Mouse (Mus musculus): Measurements from ENCODE around the gene Ccnk. TPM values are rescaled to one million over a fixed set of nuclear protein-coding genes. Genes with fewer than 3 reads are reported as not detected.

Ccnk gene
- polyA plus RNA-seq, 1 experiment from 2014 or later: 7.7 TPM

DNA sequence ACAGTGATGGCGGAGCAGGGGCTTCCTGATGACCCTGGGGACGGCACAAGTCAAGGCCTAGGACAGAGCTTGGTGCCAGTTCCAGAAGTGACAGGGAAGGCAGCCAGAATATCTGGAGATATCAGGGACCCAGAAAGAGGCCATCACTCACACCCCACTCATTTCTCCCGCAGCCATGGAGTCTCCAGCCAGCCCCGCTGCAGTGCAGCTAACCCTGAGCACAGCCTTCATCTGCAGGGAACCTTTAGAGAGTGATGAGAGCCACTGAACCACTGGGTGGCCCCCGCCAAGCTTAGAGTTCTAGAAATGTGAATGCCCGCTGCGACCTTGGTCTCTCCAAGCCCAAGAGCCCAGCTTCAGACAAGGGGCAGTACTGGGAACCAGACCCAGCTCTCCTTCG lies 69.6 kb downstream of the Ccnk start:
- Histone ChIP-seq H3K9ac (ENCODE audit: low read length) (no peak overlapping the region), H3K27me3 (ENCODE audit: control insufficient read depth, insufficient read depth, low read length) (no peaks in the 10 kb centered on the region; the same call in 1 of the 2 replicates), H3K4me1 (ENCODE audit: control insufficient read depth, insufficient read depth, low read length) (peaks cover 26% of the 10 kb centered on the region), H3K9me3 (ENCODE audit: control insufficient read depth, low read length) (no peaks in the 10 kb centered on the region), H3K4me3 (ENCODE audit: low read depth, low read length) (no peak overlapping the region), H3K27ac (replicated peaks; ENCODE audit: low read depth, low read length) (no peak overlapping the region), H3K4me2 (ENCODE audit: low read depth, severe bottlenecking) (no peak overlapping the region), H3K36me3 (ENCODE audit: control insufficient read depth, insufficient read depth, low read length) (no peaks in the 10 kb centered on the region)
- ATAC-seq (ENCODE audit: insufficient number of reproducible peaks, low FRiP score, low TSS enrichment, low read depth) (no peak), DNase-seq (ENCODE audit: low spot score) (no peak)
- WGBS: 96% methylated on average over 8 of the region's 8 CpGs

DNA sequence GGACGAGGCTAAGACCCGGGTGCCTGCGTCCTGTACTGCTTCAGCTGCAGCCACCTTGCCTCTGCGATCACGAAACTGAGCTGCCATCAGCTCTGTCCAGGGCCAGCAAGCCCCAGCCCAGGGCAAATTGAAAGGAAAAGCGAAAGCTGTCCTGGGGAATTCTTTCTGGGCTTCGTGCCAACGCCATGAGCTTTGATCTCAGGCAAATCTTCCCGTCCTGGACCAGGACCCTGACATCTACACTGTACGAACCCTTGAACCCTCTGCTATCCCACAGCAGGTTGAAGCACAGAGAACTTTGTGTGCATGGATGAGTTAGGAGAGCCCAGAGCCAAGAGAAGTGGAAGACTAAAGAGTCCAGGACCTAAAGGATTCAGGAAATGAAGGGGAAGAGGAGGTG lies 70.1 kb downstream of the Ccnk start:
- Histone ChIP-seq H3K27ac (replicated peaks; ENCODE audit: low read depth, low read length) (no peak overlapping the region), H3K4me3 (ENCODE audit: low read depth, low read length) (no peak overlapping the region), H3K27me3 (ENCODE audit: control insufficient read depth, insufficient read depth, low read length) (no peaks in the 10 kb centered on the region), H3K4me1 (ENCODE audit: control insufficient read depth, insufficient read depth, low read length) (peaks cover 25% of the 10 kb centered on the region), H3K4me2 (ENCODE audit: low read depth, severe bottlenecking) (no peak overlapping the region), H3K9me3 (ENCODE audit: control insufficient read depth, low read length) (no peaks in the 10 kb centered on the region), H3K9ac (ENCODE audit: low read length) (no peak overlapping the region), H3K36me3 (ENCODE audit: control insufficient read depth, insufficient read depth, low read length) (no peaks in the 10 kb centered on the region)
- 89% methylated on average over 10 of the region's 10 CpGs for WGBS
- DNase-seq (ENCODE audit: low spot score) (no peak), ATAC-seq (ENCODE audit: insufficient number of reproducible peaks, low FRiP score, low TSS enrichment, low read depth) (no peak)

DNA sequence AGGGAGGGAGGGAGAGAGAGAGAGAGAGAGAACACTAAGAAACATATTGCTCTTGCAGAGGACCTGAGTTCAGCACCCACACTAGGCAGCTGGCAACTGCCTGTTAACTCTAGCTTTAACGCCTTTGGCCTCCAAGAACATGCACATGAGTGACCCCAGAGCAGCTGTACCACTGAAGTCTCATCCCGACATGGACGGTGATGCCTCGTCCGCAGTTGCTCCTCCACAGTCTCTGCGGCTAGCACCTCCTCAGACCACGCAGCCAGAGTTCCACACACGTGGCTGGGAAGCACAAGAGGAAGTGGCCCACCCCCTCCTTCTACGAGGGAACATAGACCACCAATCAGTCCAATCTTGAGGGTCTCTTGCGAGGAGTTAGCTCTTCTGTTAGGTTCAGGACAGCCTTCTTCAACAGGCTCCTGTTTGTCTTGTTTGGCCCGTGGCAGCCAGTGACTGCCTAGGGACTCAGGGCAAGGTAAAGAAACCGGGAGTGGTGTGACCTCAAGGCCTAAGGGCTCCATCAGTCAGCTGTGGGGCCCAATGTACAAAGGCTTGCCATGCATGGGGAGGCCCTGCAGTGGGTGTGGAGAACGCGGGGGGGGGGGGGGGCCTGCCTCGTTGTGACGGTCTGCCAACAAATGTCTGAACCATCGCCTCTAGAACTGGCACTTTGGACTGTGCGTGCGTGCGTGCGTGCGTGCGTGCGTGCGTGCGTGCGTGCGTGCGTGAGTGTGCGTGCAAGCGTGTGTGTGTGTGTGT lies 71.8 kb downstream of the Ccnk start:
- Histone ChIP-seq H3K36me3 (ENCODE audit: control insufficient read depth, insufficient read depth, low read length) (no peaks in the 10 kb centered on the region), H3K27me3 (ENCODE audit: control insufficient read depth, insufficient read depth, low read length) (no peaks in the 10 kb centered on the region), H3K4me1 (ENCODE audit: control insufficient read depth, insufficient read depth, low read length) (peaks cover 15% of the 10 kb centered on the region), H3K9me3 (ENCODE audit: control insufficient read depth, low read length) (no peaks in the 10 kb centered on the region), H3K4me2 (ENCODE audit: low read depth, severe bottlenecking) (no peak overlapping the region), H3K27ac (replicated peaks; ENCODE audit: low read depth, low read length) (no peak overlapping the region), H3K9ac (ENCODE audit: low read length) (no peak overlapping the region), H3K4me3 (ENCODE audit: low read depth, low read length) (no peak overlapping the region)
- DNase-seq (ENCODE audit: low spot score) (no peak), ATAC-seq (ENCODE audit: insufficient number of reproducible peaks, low FRiP score, low TSS enrichment, low read depth) (no peak)
- WGBS: 89% methylated on average over 31 of the region's 31 CpGs

DNA sequence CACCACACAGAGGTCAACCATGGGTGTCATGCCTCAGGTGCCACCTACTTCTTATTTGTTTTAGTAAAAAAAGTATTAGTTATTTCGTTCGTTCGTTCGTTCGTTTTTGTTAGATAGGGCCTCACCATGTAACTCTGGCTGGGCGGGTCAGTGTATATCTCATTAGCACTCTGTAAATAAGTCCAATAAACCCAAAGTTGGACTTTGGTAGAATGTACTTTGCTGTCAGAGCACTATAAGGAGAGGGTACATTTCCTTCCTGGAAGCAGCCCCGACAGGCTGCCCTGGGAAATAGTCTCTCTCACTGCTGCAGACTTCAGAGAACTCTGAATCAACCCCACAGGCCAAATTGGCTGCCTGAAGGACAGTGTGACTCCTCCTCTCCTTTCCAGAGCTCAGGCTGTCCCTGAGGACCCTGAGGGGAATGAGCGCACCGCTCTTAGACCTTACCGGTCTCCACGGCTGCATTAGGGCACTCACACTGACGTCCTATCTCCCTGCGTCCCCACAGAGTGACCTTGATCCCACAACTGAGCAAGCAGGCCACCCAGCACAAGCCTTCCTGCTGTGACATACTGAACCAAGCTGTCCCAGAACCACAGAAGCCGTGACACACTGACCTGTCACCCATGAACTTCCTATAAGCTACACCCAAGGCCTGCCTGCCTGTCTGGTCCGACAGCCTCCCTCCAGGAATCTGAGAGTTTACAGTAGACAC lies 72.6 kb downstream of the Ccnk start:
- Histone ChIP-seq H3K9me3 (ENCODE audit: control insufficient read depth, low read length) (no peaks in the 10 kb centered on the region), H3K4me3 (ENCODE audit: low read depth, low read length) (no peak overlapping the region), H3K4me1 (ENCODE audit: control insufficient read depth, insufficient read depth, low read length) (peaks cover 17% of the 10 kb centered on the region), H3K27me3 (ENCODE audit: control insufficient read depth, insufficient read depth, low read length) (no peaks in the 10 kb centered on the region), H3K9ac (ENCODE audit: low read length) (no peak overlapping the region), H3K4me2 (ENCODE audit: low read depth, severe bottlenecking) (no peak overlapping the region), H3K36me3 (ENCODE audit: control insufficient read depth, insufficient read depth, low read length) (no peaks in the 10 kb centered on the region), H3K27ac (replicated peaks; ENCODE audit: low read depth, low read length) (no peak overlapping the region)
- ATAC-seq (ENCODE audit: insufficient number of reproducible peaks, low FRiP score, low TSS enrichment, low read depth) (no peak), DNase-seq (ENCODE audit: low spot score) (no peak)
- WGBS: 80% methylated on average over 15 of the region's 15 CpGs

Other genes with a start within 250 kb of the Ccnk start
- gene Bcl11b, start 176.0 kb upstream of the Ccnk start, polyA plus RNA-seq (2014; fragmentation: Nextera tagmentation; extraction: Ambion mirVana): 8.7 and 12.3 TPM in 2 replicates
- 76.1 and 76.5 TPM in 2 replicates for gene Setd3, start 265 bp upstream of the Ccnk start, polyA plus RNA-seq (2014; fragmentation: Nextera tagmentation; extraction: Ambion mirVana)
- gene Ccdc85c, start 95.8 kb downstream of the Ccnk start, polyA plus RNA-seq (2014; fragmentation: Nextera tagmentation; extraction: Ambion mirVana): 7.2 and 7.3 TPM in 2 replicates
- gene Hhipl1, start 126.7 kb downstream of the Ccnk start, polyA plus RNA-seq (2014; fragmentation: Nextera tagmentation; extraction: Ambion mirVana): 0.09 and 0.32 TPM in 2 replicates
- gene Cyp46a1, start 154.8 kb downstream of the Ccnk start, polyA plus RNA-seq (2014; fragmentation: Nextera tagmentation; extraction: Ambion mirVana): 1.4 and 1.8 TPM in 2 replicates
- gene Eml1, start 191.4 kb downstream of the Ccnk start, polyA plus RNA-seq (2014; fragmentation: Nextera tagmentation; extraction: Ambion mirVana): 47.6 and 52.9 TPM in 2 replicates

Data from limb, embryonic 11.5 days (tissue).